Mouse (Mus musculus) stomach, postnatal 0 days (tissue): ENCODE data around the gene 4933427I04Rik.

ENCODE experiments used
- CTCF ChIP-seq: IDR thresholded peaks from 2 replicates; pipeline ENCODE4 v1.5.1; 2016; ENCODE audit warnings: antibody characterized with exemption, low read depth, mild to moderate bottlenecking, moderate library complexity
- EP300 ChIP-seq: optimal IDR thresholded peaks from 2 replicates; pipeline ENCODE3; 2016; ENCODE audit warnings: antibody characterized with exemption

- TF ChIP-seq EP300 (no peak), CTCF (no peak)
Observed at GRCm38 (mm10) chr4:123859803-123860202, 324 bp downstream of the 4933427I04Rik start.
